Mouse (Mus musculus): ENCODE measurements around the gene Slc24a3. TPM values are rescaled to one million over a fixed set of nuclear protein-coding genes. Genes with fewer than 3 reads are reported as not detected.
A peak's percentile ranks its signal among the peaks of the same experiment; 100 is the strongest.

The Slc24a3 gene
- polyA plus RNA-seq (2014; fragmentation: Nextera tagmentation; extraction: Ambion mirVana), result 7.3 and 8.8 TPM in 2 replicates

DNA sequence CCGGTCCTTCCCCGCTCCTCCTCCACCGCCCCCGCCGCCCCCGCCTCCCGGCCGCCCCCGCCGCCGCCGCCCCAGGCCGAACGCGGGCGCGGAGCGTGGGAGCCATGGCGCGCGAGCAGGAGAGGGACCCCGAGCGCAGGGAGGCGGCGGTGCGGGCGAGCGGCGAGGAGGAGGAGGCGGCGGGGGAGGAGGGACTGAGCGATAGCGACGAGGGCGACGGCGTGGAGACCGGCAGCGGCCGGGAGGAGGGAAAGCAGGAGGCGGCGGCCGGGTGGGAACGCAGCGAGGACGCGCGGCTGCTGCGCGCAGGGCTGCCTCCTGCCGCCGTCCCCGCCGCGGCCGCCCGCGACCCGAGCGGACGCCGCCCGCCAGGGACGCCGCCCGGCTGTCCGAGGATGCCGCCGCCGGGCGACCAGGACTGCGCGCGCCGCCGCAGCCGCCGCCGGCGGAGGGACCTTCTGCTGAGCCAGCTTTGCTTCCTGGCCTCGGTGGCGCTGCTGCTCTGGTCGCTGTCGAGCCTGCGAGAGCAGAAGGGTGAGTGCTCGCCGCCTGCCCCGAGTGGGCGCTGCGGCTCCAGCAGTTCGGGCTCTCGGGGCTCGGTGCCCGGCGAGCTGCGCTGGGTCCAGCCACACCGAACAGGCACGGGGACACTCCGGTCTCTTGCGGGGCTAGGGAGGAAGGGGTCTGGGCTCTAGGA is at the start of gene Slc24a3:
Gene Slc24a3 (plus strand): TSS at position 91 of the 697 bp plus-strand sequence.
- DNase-seq (ENCODE audit: low spot score), result peak; percentile 84
- peak within 1 kb of the TSS; percentile 89 for H3K27ac ChIP-seq (ENCODE audit: low read depth)
- H3K4me1 ChIP-seq (replicated peaks; ENCODE audit: control insufficient read depth, insufficient read depth, low read length), result no peaks in the 10 kb centered on the region; the same call in 1 of the 2 replicates
- no peaks in the 10 kb centered on the region for H3K36me3 ChIP-seq (ENCODE audit: control insufficient read depth, insufficient read depth, low read length)
- ATAC-seq (replicated peaks; ENCODE audit: low FRiP score, low TSS enrichment, low read depth), result peak; percentile 87
- H3K9me3 ChIP-seq (ENCODE audit: control insufficient read depth, low read length), result no peaks in the 10 kb centered on the region
- peak within 1 kb of the TSS; percentile 73 for H3K4me3 ChIP-seq (ENCODE audit: low read depth, low read length)
- WGBS, result 2% methylated on average over 39 of the region's 100 CpGs
- H3K9ac ChIP-seq (ENCODE audit: low read length), result peak within 1 kb of the TSS; percentile 75
- no peaks in the 10 kb centered on the region for H3K27me3 ChIP-seq (replicated peaks; ENCODE audit: control insufficient read depth, insufficient read depth, low read length)
- peak within 1 kb of the TSS; percentile 81 for H3K4me2 ChIP-seq (ENCODE audit: low read length)

DNA sequence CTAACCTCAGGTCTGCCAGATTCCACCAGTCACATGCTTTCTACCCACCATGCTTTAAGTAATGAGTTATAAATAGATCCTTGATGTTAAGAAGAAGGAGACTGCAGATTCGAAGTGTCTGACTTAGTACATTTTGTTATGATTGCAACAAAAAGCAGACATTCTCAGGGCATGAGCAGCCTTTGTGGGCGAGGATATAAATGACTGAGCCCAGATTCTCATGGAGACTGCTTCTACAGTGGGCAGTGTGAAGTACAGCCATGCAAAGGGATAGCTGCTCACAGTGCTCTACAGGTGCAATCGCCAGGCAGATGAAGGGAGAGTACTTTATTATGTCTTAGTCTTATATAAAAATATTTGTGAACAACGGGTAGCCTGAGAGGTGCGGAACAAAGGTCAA is 49.8 kb upstream of the Slc24a3 start:
- no peak overlapping the region for H3K27ac ChIP-seq (ENCODE audit: low read depth)
- DNase-seq (ENCODE audit: low spot score) (no peak), ATAC-seq (replicated peaks; ENCODE audit: low FRiP score, low TSS enrichment, low read depth) (no peak)
- no peak overlapping the region for H3K9ac ChIP-seq (ENCODE audit: low read length)
- no peak overlapping the region for H3K4me2 ChIP-seq (ENCODE audit: low read length)
- H3K9me3 ChIP-seq (ENCODE audit: control insufficient read depth, low read length), result no peaks in the 10 kb centered on the region
- no peak overlapping the region for H3K4me3 ChIP-seq (ENCODE audit: low read depth, low read length)
- no peaks in the 10 kb centered on the region for H3K27me3 ChIP-seq (replicated peaks; ENCODE audit: control insufficient read depth, insufficient read depth, low read length)
- no peaks in the 10 kb centered on the region for H3K36me3 ChIP-seq (ENCODE audit: control insufficient read depth, insufficient read depth, low read length)
- 67% methylated on average over 5 of the region's 5 CpGs for WGBS
- H3K4me1 ChIP-seq (replicated peaks; ENCODE audit: control insufficient read depth, insufficient read depth, low read length), result no peaks in the 10 kb centered on the region

DNA sequence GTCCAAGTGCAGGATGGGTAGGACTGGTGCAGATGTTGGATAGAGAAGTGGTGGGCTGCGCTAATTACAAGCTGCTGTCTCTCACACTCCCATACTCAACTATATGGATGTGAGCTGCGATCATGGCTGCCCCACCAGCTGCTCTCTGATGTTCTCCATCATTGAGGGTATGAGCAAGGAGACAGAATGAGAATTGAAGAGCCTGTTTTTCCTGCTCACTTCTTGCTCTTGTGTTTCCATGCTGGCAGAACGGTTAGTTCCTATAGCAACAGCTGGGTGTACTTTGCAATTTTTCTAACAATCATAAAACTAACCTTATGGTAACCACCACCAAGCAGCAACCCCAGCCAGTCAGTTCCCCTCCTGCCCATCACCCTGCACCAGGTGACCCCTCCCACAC is 39.8 kb upstream of the Slc24a3 start:
- 85% methylated on average over 3 of the region's 3 CpGs for WGBS
- ATAC-seq (replicated peaks; ENCODE audit: low FRiP score, low TSS enrichment, low read depth) (no peak), DNase-seq (ENCODE audit: low spot score) (no peak)
- no peak overlapping the region for H3K4me3 ChIP-seq (ENCODE audit: low read depth, low read length)
- no peaks in the 10 kb centered on the region for H3K36me3 ChIP-seq (ENCODE audit: control insufficient read depth, insufficient read depth, low read length)
- no peak overlapping the region for H3K4me2 ChIP-seq (ENCODE audit: low read length)
- no peaks in the 10 kb centered on the region for H3K27me3 ChIP-seq (replicated peaks; ENCODE audit: control insufficient read depth, insufficient read depth, low read length)
- H3K4me1 ChIP-seq (replicated peaks; ENCODE audit: control insufficient read depth, insufficient read depth, low read length), result no peaks in the 10 kb centered on the region
- no peak overlapping the region for H3K27ac ChIP-seq (ENCODE audit: low read depth)
- no peaks in the 10 kb centered on the region for H3K9me3 ChIP-seq (ENCODE audit: control insufficient read depth, low read length)
- H3K9ac ChIP-seq (ENCODE audit: low read length), result no peak overlapping the region

DNA sequence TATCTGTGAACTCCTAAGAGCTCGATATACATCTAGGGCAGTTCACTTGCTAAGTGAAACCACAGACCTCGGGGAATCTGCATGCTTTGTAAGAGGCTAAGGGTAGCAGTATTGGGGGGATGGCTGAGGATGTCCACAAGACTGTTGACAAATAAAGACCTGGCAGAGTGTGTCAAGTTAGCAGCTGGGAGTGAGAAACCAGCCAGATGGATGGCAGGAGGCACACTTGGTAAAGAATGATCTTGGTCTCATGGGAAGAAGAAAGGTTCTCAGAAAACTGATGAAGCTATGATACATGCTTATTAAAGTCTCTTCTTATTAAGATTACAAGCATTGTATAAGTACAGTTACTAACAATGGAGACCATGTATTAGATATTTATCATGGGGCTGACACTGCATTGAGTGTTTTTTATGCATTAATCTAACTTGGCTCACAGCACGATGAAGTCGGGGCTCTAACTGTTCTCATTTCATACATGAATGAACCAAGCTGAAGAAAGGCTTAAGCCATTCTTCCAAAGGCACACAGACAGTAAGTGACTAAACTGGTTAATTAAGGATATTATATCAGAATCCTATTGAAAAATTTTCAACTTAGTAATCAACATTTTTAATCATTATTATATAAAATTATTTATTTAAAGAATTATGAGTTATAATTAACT is 30.8 kb upstream of the Slc24a3 start:
- DNase-seq (ENCODE audit: low spot score), result no peak
- H3K27me3 ChIP-seq (replicated peaks; ENCODE audit: control insufficient read depth, insufficient read depth, low read length), result no peaks in the 10 kb centered on the region
- H3K4me2 ChIP-seq (ENCODE audit: low read length), result no peak overlapping the region
- no peaks in the 10 kb centered on the region for H3K4me1 ChIP-seq (replicated peaks; ENCODE audit: control insufficient read depth, insufficient read depth, low read length)
- no peak overlapping the region for H3K4me3 ChIP-seq (ENCODE audit: low read depth, low read length)
- H3K9ac ChIP-seq (ENCODE audit: low read length), result no peak overlapping the region
- no peaks in the 10 kb centered on the region for H3K9me3 ChIP-seq (ENCODE audit: control insufficient read depth, low read length)
- 88% methylated on average over 4 of the region's 4 CpGs for WGBS
- H3K36me3 ChIP-seq (ENCODE audit: control insufficient read depth, insufficient read depth, low read length), result no peaks in the 10 kb centered on the region
- ATAC-seq (replicated peaks; ENCODE audit: low FRiP score, low TSS enrichment, low read depth), result no peak
- H3K27ac ChIP-seq (ENCODE audit: low read depth), result no peak overlapping the region

DNA sequence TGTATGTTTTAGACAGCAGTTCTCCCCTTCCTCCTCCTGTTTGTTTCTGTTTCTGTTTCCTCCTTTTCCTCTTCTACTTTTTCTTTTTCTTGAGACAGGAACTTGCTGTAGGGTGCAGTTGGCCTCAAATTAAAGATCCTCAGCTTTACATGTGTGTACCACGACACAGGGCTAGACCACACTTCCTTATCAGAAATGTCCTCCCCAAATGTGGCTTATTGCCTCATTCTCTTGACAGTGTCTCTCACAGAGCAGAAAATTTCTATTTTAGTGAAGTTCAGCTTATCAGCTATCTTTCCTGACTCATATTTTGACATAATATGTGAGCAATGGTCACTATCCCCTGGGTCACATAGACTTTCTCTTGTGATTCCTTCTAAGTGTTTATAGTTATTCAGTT is 17.1 kb upstream of the Slc24a3 start:
- DNase-seq (ENCODE audit: low spot score), result no peak
- H3K9me3 ChIP-seq (ENCODE audit: control insufficient read depth, low read length), result no peaks in the 10 kb centered on the region
- H3K9ac ChIP-seq (ENCODE audit: low read length), result no peak overlapping the region
- 86% methylated on average over 1 of the region's 1 CpGs for WGBS
- no peak overlapping the region for H3K4me2 ChIP-seq (ENCODE audit: low read length)
- no peak overlapping the region for H3K4me3 ChIP-seq (ENCODE audit: low read depth, low read length)
- H3K27me3 ChIP-seq (replicated peaks; ENCODE audit: control insufficient read depth, insufficient read depth, low read length), result no peaks in the 10 kb centered on the region
- ATAC-seq (replicated peaks; ENCODE audit: low FRiP score, low TSS enrichment, low read depth), result no peak
- no peak overlapping the region for H3K27ac ChIP-seq (ENCODE audit: low read depth)
- no peaks in the 10 kb centered on the region for H3K4me1 ChIP-seq (replicated peaks; ENCODE audit: control insufficient read depth, insufficient read depth, low read length)
- no peaks in the 10 kb centered on the region for H3K36me3 ChIP-seq (ENCODE audit: control insufficient read depth, insufficient read depth, low read length)

DNA sequence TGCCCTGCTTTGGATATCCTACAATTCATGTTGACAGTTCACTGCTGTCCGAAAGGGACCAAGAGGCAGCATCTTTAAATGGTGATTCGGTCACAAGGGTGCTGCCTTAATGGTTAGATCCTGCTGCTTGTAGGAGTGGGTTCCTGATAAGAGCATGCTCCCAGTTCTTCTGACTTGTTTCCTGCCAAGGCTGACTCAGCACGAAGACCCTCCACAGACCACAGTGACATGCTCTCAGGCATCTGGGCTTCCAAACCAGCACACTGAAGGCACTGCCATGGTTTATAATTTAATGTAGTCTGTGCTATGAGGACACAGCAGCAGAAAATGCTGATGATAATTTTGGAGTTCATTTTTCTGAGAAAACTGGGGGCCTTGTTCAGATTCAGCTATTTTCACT is 16.7 kb upstream of the Slc24a3 start:
- Histone ChIP-seq H3K9me3 (ENCODE audit: control insufficient read depth, low read length) (no peaks in the 10 kb centered on the region), H3K4me1 (replicated peaks; ENCODE audit: control insufficient read depth, insufficient read depth, low read length) (no peaks in the 10 kb centered on the region), H3K27ac (ENCODE audit: low read depth) (no peak overlapping the region), H3K9ac (ENCODE audit: low read length) (no peak overlapping the region), H3K4me3 (ENCODE audit: low read depth, low read length) (no peak overlapping the region), H3K36me3 (ENCODE audit: control insufficient read depth, insufficient read depth, low read length) (no peaks in the 10 kb centered on the region), H3K27me3 (replicated peaks; ENCODE audit: control insufficient read depth, insufficient read depth, low read length) (no peaks in the 10 kb centered on the region), H3K4me2 (ENCODE audit: low read length) (no peak overlapping the region)
- WGBS, result 77% methylated on average over 3 of the region's 3 CpGs
- ATAC-seq (replicated peaks; ENCODE audit: low FRiP score, low TSS enrichment, low read depth), result no peak
- no peak for DNase-seq (ENCODE audit: low spot score)

DNA sequence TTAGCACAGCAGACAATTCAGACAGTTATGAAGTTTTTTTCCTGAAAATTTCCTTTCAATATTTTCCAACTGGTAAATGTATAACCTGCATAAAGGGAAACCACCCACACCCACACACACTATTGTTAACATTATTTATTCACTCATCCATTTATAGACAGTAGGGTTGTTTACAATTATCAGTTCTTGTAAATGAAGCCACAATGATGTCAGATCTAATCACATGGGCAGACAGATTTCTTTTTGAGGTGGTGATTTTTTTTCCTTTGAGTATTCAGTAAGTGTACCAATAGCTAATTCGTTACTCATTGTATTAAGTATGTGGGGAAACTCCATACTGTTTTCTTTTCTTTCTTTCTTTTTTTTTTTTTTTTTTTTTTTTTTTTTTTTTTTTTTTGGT is 15.3 kb upstream of the Slc24a3 start:
- no peaks in the 10 kb centered on the region for H3K27me3 ChIP-seq (replicated peaks; ENCODE audit: control insufficient read depth, insufficient read depth, low read length)
- no peaks in the 10 kb centered on the region for H3K4me1 ChIP-seq (replicated peaks; ENCODE audit: control insufficient read depth, insufficient read depth, low read length)
- no peak for DNase-seq (ENCODE audit: low spot score)
- H3K4me3 ChIP-seq (ENCODE audit: low read depth, low read length), result no peak overlapping the region
- WGBS, result 69% methylated on average over 1 of the region's 1 CpGs
- no peak overlapping the region for H3K9ac ChIP-seq (ENCODE audit: low read length)
- no peak for ATAC-seq (replicated peaks; ENCODE audit: low FRiP score, low TSS enrichment, low read depth)
- H3K9me3 ChIP-seq (ENCODE audit: control insufficient read depth, low read length), result no peaks in the 10 kb centered on the region
- no peaks in the 10 kb centered on the region for H3K36me3 ChIP-seq (ENCODE audit: control insufficient read depth, insufficient read depth, low read length)
- no peak overlapping the region for H3K27ac ChIP-seq (ENCODE audit: low read depth)
- no peak overlapping the region for H3K4me2 ChIP-seq (ENCODE audit: low read length)

DNA sequence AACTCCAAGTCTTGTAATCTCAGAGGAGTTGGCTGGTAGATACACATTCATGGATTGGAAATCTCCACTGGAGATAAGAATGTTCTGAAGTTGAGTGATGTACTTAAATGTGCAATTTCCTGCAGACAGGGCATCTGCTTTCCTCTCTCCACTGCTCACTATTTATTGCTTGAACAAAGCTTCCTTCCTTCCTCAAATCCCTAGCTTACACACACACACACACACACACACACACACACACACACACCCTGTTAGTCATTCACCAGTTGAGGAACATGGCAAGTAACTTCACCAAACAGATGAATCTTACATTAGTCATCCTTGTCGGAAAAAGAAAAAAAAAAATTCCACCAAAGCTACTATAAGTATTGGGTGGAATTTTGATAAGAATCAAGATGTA is 8.6 kb upstream of the Slc24a3 start:
- no peaks in the 10 kb centered on the region for H3K27me3 ChIP-seq (replicated peaks; ENCODE audit: control insufficient read depth, insufficient read depth, low read length)
- no peaks in the 10 kb centered on the region for H3K4me1 ChIP-seq (replicated peaks; ENCODE audit: control insufficient read depth, insufficient read depth, low read length)
- H3K9ac ChIP-seq (ENCODE audit: low read length), result no peak overlapping the region
- H3K27ac ChIP-seq (ENCODE audit: low read depth), result no peak overlapping the region
- H3K4me2 ChIP-seq (ENCODE audit: low read length), result no peak overlapping the region
- 76% methylated on average over 1 of the region's 1 CpGs for WGBS
- no peaks in the 10 kb centered on the region for H3K36me3 ChIP-seq (ENCODE audit: control insufficient read depth, insufficient read depth, low read length)
- DNase-seq (ENCODE audit: low spot score), result no peak
- H3K9me3 ChIP-seq (ENCODE audit: control insufficient read depth, low read length), result no peaks in the 10 kb centered on the region
- ATAC-seq (replicated peaks; ENCODE audit: low FRiP score, low TSS enrichment, low read depth), result no peak
- H3K4me3 ChIP-seq (ENCODE audit: low read depth, low read length), result no peak overlapping the region
